Mouse (Mus musculus) liver, embryonic 15.5 days (tissue): ENCODE data around the gene Gabrq. TPM values are rescaled to one million over a fixed set of nuclear protein-coding genes. Genes with fewer than 3 reads are reported as not detected.
A peak's percentile ranks its signal among the peaks of the same experiment; 100 is the strongest.

ENCODE experiments used
- ATAC-seq: fragments of 200-750 bp; cut with Nextera tagmentation; 2 replicates; pipeline ENCODE4 v1.8.0; 2017; ENCODE audit warnings: moderate number of reproducible peaks, mild to moderate bottlenecking, moderate library complexity; ENCODE audit not compliant: insufficient read depth
- H3K27ac ChIP-seq: fragments of 300-500 bp; sonication (generic); replicated peaks from 2 replicates; pipeline ENCODE4 v1.5.1; 2015; ENCODE audit warnings: mild to moderate bottlenecking, inconsistent platforms
- H3K27me3 ChIP-seq: fragments of 300-500 bp; sonication (generic); 2 replicates; pipeline ENCODE4 v1.6.1; 2015; ENCODE audit warnings: mild to moderate bottlenecking, inconsistent platforms
- H3K36me3 ChIP-seq: fragments of 300-500 bp; sonication (generic); replicated peaks from 2 replicates; pipeline ENCODE4 v1.6.1; 2015; ENCODE audit warnings: moderate library complexity, mild to moderate bottlenecking, inconsistent platforms
- H3K4me1 ChIP-seq: fragments of 300-500 bp; sonication (generic); replicated peaks from 2 replicates; pipeline ENCODE4 v1.6.1; 2015; ENCODE audit warnings: inconsistent platforms
- H3K4me2 ChIP-seq: fragments of 300-500 bp; sonication (generic); 2 replicates; pipeline ENCODE4 v1.6.1; 2015; ENCODE audit warnings: moderate library complexity, mild to moderate bottlenecking, inconsistent platforms
- H3K4me3 ChIP-seq: fragments of 300-500 bp; sonication (generic); replicated peaks from 2 replicates; pipeline ENCODE4 v1.5.1; 2015; ENCODE audit warnings: mild to moderate bottlenecking, inconsistent platforms
- H3K9ac ChIP-seq: fragments of 300-500 bp; sonication (generic); 2 replicates; pipeline ENCODE4 v1.6.1; 2015; ENCODE audit warnings: moderate library complexity, mild to moderate bottlenecking, inconsistent platforms
- H3K9me3 ChIP-seq: fragments of 300-500 bp; sonication (generic); replicated peaks from 2 replicates; pipeline ENCODE4 v1.6.1; 2016; ENCODE audit warnings: inconsistent platforms
- WGBS: fragments of 180-500 bp; shearing (Covaris S2); methylation state at CpG from one replicate; pipeline ENCODE4 v1.1.7; 2015; ENCODE audit warnings: mixed read lengths; ENCODE audit not compliant: insufficient replicate concordance; 5-methylcytosine and 5-hydroxymethylcytosine counted together
- polyA plus RNA-seq: library from polyadenylated mRNA; unstranded; fragments of >200 nt; fragmentation: Nextera tagmentation; extraction: Ambion mirVana; gene quantifications from 2 replicates; pipeline ENCODE4 v1.2.1, GENCODE M21; 2015

Gene Gabrq
- not detected in 2 replicates for polyA plus RNA-seq

GRCm38 (mm10) chrX:72824776-72825588 is at the start of gene Gabrq:
Gabrq (plus strand) TSS chrX:72825178.
- no peaks in the 10 kb centered on the region for H3K4me1 ChIP-seq
- no peaks in the 10 kb centered on the region for H3K36me3 ChIP-seq
- no peaks in the 10 kb centered on the region for H3K9me3 ChIP-seq
- H3K27me3 ChIP-seq: peaks cover 13% of the 10 kb centered on the region
- no peak within 1 kb of the TSS for H3K27ac ChIP-seq
- peak within 1 kb of the TSS; percentile 15; the same call in 1 of the 2 replicates for H3K4me2 ChIP-seq
- 24% methylated on average over 43 of the region's 43 CpGs for WGBS
- H3K9ac ChIP-seq: no peak within 1 kb of the TSS
- no peak for ATAC-seq
- H3K4me3 ChIP-seq: no peak within 1 kb of the TSS

GRCm38 (mm10) chrX:72788773-72789557 is 36.0 kb upstream of the Gabrq start:
- no peaks in the 10 kb centered on the region for H3K9me3 ChIP-seq
- 22% methylated on average over 1 of the region's 1 CpGs for WGBS

GRCm38 (mm10) chrX:72789558-72789871 is 35.5 kb upstream of the Gabrq start:
- H3K36me3 ChIP-seq: no peaks in the 10 kb centered on the region
- H3K27ac ChIP-seq: no peak overlapping the region
- H3K9me3 ChIP-seq: no peaks in the 10 kb centered on the region
- H3K27me3 ChIP-seq: no peaks in the 10 kb centered on the region
- H3K4me2 ChIP-seq: no peak overlapping the region
- H3K9ac ChIP-seq: no peak overlapping the region
- no peak overlapping the region for H3K4me3 ChIP-seq
- no peaks in the 10 kb centered on the region for H3K4me1 ChIP-seq
- ATAC-seq: no peak

More at GRCm38 (mm10) chrX:72788773-72789557, 36.0 kb upstream of the Gabrq start:
- no peak for ATAC-seq
- Histone ChIP-seq H3K36me3 (no peaks in the 10 kb centered on the region), H3K9ac (no peak overlapping the region), H3K4me1 (no peaks in the 10 kb centered on the region), H3K27ac (no peak overlapping the region), H3K27me3 (no peaks in the 10 kb centered on the region), H3K4me2 (no peak overlapping the region), H3K4me3 (no peak overlapping the region)

GRCm38 (mm10) chrX:72819594-72819993 is 5.4 kb upstream of the Gabrq start:
- Histone ChIP-seq H3K4me1 (no peaks in the 10 kb centered on the region), H3K4me3 (no peak overlapping the region), H3K36me3 (no peaks in the 10 kb centered on the region), H3K9ac (no peak overlapping the region), H3K27me3 (no peaks in the 10 kb centered on the region), H3K9me3 (no peaks in the 10 kb centered on the region), H3K27ac (no peak overlapping the region), H3K4me2 (no peak overlapping the region)
- WGBS: 5% methylated on average over 5 of the region's 5 CpGs
- no peak for ATAC-seq

GRCm38 (mm10) chrX:72823310-72823709 is 1.7 kb upstream of the Gabrq start:
- Histone ChIP-seq H3K9me3 (no peaks in the 10 kb centered on the region), H3K4me1 (no peaks in the 10 kb centered on the region), H3K4me3 (no peak overlapping the region), H3K4me2 (no peak overlapping the region), H3K27ac (no peak overlapping the region), H3K9ac (no peak overlapping the region), H3K27me3 (peaks cover 13% of the 10 kb centered on the region), H3K36me3 (no peaks in the 10 kb centered on the region)
- WGBS: 44% methylated on average over 2 of the region's 2 CpGs
- no peak for ATAC-seq

- WGBS: 41% methylated on average over 7 of the region's 7 CpGs
- no peak overlapping the region for H3K4me3 ChIP-seq
- no peak overlapping the region for H3K4me2 ChIP-seq
- no peaks in the 10 kb centered on the region for H3K4me1 ChIP-seq
- no peaks in the 10 kb centered on the region for H3K36me3 ChIP-seq
- no peak overlapping the region for H3K9ac ChIP-seq
- H3K27ac ChIP-seq: no peak overlapping the region
- ATAC-seq: no peak
- H3K9me3 ChIP-seq: no peaks in the 10 kb centered on the region
- H3K27me3 ChIP-seq: peaks cover 13% of the 10 kb centered on the region
These were observed 569 bp downstream of the Gabrq start for GRCm38 (mm10) chrX:72825589-72825905.

Other genes starting within 250 kb of the Gabrq start
- 0.07 and 0.09 TPM in 2 replicates for gene Gabra3, start 168.3 kb upstream of the Gabrq start, polyA plus RNA-seq
- 21.0 and 25.5 TPM in 2 replicates for gene Cetn2, start 93.2 kb downstream of the Gabrq start, polyA plus RNA-seq
- 26.1 and 26.7 TPM in 2 replicates for gene Nsdhl, start 93.4 kb downstream of the Gabrq start, polyA plus RNA-seq
- gene Zfp185, start 162.2 kb downstream of the Gabrq start, polyA plus RNA-seq: 1.2 TPM in 2 replicates
- gene Pnma5, start 211.9 kb downstream of the Gabrq start, polyA plus RNA-seq: 0.06 TPM in 1 of 2 replicates, not detected in the other
- gene Pnma3, start 239.6 kb downstream of the Gabrq start, polyA plus RNA-seq: not detected in 2 replicates